In the genomic region with DNA sequence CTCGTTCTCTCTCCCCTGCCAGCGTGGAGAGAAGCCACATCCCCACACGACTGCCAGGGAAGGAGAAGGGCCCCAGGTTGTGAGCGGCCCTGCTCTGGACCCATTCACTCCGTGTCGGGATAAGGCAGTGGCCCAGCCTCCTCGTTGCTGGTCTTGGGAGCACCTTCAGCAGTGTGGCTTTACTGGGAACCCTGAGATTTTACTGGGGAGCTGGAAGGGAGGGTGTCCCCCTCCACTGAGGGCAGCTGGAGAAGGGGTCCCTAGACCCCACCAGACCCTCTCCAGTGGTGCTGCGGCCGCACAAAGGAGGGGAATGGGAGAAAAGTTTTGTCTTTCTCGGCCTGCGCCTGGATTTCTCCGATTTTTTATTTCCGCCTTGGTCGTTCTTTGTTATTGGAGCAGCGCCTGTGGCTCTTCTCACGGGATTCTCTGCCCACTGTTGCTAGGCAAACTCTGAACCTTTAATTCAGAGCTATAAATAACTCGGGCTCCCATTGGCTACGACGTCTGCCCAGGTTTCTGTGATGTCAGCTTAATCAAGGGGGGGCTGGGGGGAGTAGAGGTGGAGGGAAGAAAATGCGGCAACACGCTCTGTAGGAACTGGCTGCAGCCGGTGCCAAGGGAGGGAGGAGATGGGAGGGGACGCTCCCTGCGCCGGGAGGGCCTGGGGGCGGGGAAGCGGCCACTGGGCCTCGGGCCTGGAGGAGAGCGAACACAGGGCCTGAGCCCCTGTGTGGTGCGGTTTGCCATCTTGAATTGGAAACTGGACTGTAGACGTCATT, we compare ENCODE assay signal across 8 mouse cellular contexts. TPM values are rescaled to one million over a fixed set of nuclear protein-coding genes. Genes with fewer than 3 reads are reported as not detected.
DNase-seq lines count a peak whose midpoint lies in the region; ATAC-seq and TF ChIP-seq lines count a peak whose summit lies in the region.

No protein-coding gene starts in this region.

- no peaks in the 10 kb centered on the region for H3K27me3 ChIP-seq in Patski
- H3K27me3 ChIP-seq in hindbrain, embryonic 12.5 days, result no peaks in the 10 kb centered on the region

- peak overlapping the region; percentile 93 for H3K4me2 ChIP-seq in hindbrain, embryonic 12.5 days (replicated peaks)

- CTCF ChIA-PET in Patski (lab: Charles Lee), result interaction anchor here (1.1 to 2.0 kb wide), 4 partner anchors 28 to 370 kb away, joined by 3 to 5 read pairs (median 4); no protein-coding TSS in a partner anchor

- peaks cover 17% of the 10 kb centered on the region for H3K4me1 ChIP-seq in hindbrain, embryonic 12.5 days

- no peaks in the 10 kb centered on the region for H3K9me3 ChIP-seq in hindbrain, embryonic 12.5 days (replicated peaks)

- peak overlapping the region; percentile 98 for H3K9ac ChIP-seq in hindbrain, embryonic 12.5 days

- H3K4me3 ChIP-seq in hindbrain, embryonic 12.5 days, result peak overlapping the region; percentile 75

- peak; percentile 18 for ATAC-seq in Patski
- peak; percentile 87 for ATAC-seq in hindbrain, embryonic 12.5 days (ENCODE audit: low FRiP score)

- in situ Hi-C loops in Patski (cut with MboI; ENCODE audit: low pct_unique_long_range_greater_than_20kb), result loop anchor here (5.0 kb wide), 3 partner anchors 207 to 372 kb away; no protein-coding TSS in a partner anchor

- TF ChIP-seq CTCF in Patski (IDR thresholded peaks at IDR 0.05), result no peak

- no peak for DNase-seq in Patski (ENCODE audit: low read depth, low spot score)
- DNase-seq in cerebellum, postnatal 10 days, result peak; percentile 96 to 97
- peak; percentile 78 to 83 for DNase-seq in frontal cortex, postnatal 10 days (ENCODE audit: low spot score in 2 of 2)
- peak; percentile 77 to 80 for DNase-seq in layer of hippocampus, postnatal 36 days
- peak; percentile 90 for DNase-seq in lung, postnatal 25 days (ENCODE audit: low spot score)
- DNase-seq in retina, postnatal 1 day, result peak; percentile 99
- peak; percentile 66 for DNase-seq in thymus, postnatal 4 days

- peaks cover 26% of the 10 kb centered on the region for H3K36me3 ChIP-seq in hindbrain, embryonic 12.5 days

- H3K27ac ChIP-seq in hindbrain, embryonic 12.5 days, result peak overlapping the region; percentile 100

- WGBS in hindbrain, embryonic 12.5 days, result 0% methylated on average over 31 of the region's 31 CpGs

- POLR2A ChIA-PET in Patski (lab: Charles Lee), result interaction anchor here (0.7 to 6.8 kb wide), 34 partner anchors 10 to 505 kb away, joined by 3 to 146 read pairs (median 10); a partner anchor contains a TSS

RNA-seq across cellular contexts. Expression of a gene that starts 51.1 kb away (rescaled TPM):
- polyA plus RNA-seq in Patski (2021), result 21.4 TPM
- 59.0 and 59.8 TPM in 2 replicates for polyA plus RNA-seq in hindbrain, embryonic 12.5 days (2016; fragmentation: Nextera tagmentation; extraction: Ambion mirVana)
- total RNA-seq in layer of hippocampus, postnatal 36 days (2021), result 100 to 1,000 TPM; 140 to 147 TPM
